Mouse (Mus musculus): Measurements from ENCODE around the gene Gm49345.

GRCm38 (mm10) chr13:67609066-67609876, 28.3 kb downstream of the Gm49345 start, which contains the start of gene Zfp729b:
- no peak for TF ChIP-seq GATA1 (IDR thresholded peaks at IDR 0.05; ENCODE audit: borderline replicate concordance, low read length)
- no peak for TF ChIP-seq FLI1 (IDR thresholded peaks at IDR 0.05; ENCODE audit: low read length)
